Mouse (Mus musculus): ENCODE measurements around the gene Msto1.

DNA sequence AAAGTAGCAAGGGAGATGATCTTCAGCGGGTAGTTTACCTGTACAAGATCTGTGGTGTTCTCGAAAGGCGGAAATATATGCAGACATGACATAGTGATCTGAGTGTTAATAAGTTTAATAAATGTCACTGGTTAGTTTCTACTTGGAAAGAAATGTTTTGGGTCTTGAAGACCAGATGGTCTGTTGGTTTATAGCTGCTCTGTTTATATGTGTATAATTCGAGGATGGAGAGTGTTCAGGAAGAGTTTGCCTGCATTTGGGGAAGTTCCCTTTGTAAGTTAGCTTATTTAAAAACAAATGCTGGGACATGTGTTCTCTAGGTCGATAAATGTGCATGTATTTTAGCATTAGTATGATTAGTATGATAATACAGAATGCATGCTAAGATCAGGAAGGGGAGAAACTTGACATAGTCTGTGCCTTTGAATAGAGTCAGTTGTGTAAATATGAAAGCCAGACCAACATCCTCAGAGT, 37.6 kb upstream of the Msto1 start:
- no peak for TF ChIP-seq POLR2A (IDR thresholded peaks at IDR 0.05; ENCODE audit: low read depth, low read length)
- TF ChIP-seq CTCF (IDR thresholded peaks at IDR 0.05; ENCODE audit: extremely low read depth, insufficient read depth, insufficient read length, insufficient replicate concordance), result no peak
